Mouse (Mus musculus) adrenal gland (tissue): ENCODE results near the gene Gm3194.
"Not testable (repeated sequence)": the region's sequence is repeated elsewhere in the genome, so short reads cannot be mapped to it uniquely, and the experiment has no call there.

Experiments used
- intact Hi-C: fragments of 180-260 bp; cut with DNase I; formaldehyde crosslinking; loops from one replicate; pipeline ENCODE4 v1.15.1; 2025
- long read RNA-seq, 2 experiments: library from polyadenylated mRNA; unstranded; transcript quantifications; one replicate each; pipeline ENCODE4 v2.0.0; 2020; ENCODE audit warnings: borderline replicate concordance in 1 of 2; ENCODE audit not compliant: insufficient replicate concordance in 1 of 2

The Gm3194 gene
- long read RNA-seq, experiment 1, result 0 reads
- long read RNA-seq, experiment 2, result 0 reads

- intact Hi-C loops, result not testable (repeated sequence)
Observed at GRCm38 (mm10) chr14:5455367-5455766, at the start of gene Gm3194. Gene Gm3194, minus strand, starts transcription at chr14:5455467.

- intact Hi-C loops, result not testable (repeated sequence)
Observed at GRCm38 (mm10) chr14:5501374-5501773, 46.1 kb upstream of the Gm3194 start, which contains the start of gene Gm3488. Gene Gm3488, plus strand, starts transcription at chr14:5501674.

- intact Hi-C loops, result not testable (repeated sequence)
Observed at GRCm38 (mm10) chr14:5483907-5484306, 28.6 kb upstream of the Gm3194 start, which contains the start of gene Gm3187. Gene Gm3187, plus strand, starts transcription at chr14:5484207.

- intact Hi-C loops, result not testable (repeated sequence)
Observed at GRCm38 (mm10) chr14:5477730-5478129, 22.5 kb upstream of the Gm3194 start, which contains the start of gene Gm8246. Gene Gm8246, minus strand, starts transcription at chr14:5477830.

GRCm38 (mm10) chr14:5460469-5460868 lies 5.2 kb upstream of the Gm3194 start:
- intact Hi-C loops, result not testable (repeated sequence)

- intact Hi-C loops, result not testable (repeated sequence)
Observed at GRCm38 (mm10) chr14:5388949-5389348, 66.3 kb downstream of the Gm3194 start, which contains the start of gene Gm3500. Gene Gm3500, minus strand, starts transcription at chr14:5389049.
